Mouse (Mus musculus) liver, adult (tissue): ENCODE measurements around the gene Cep170.

Experiments used
- GATA4 ChIP-seq: IDR thresholded peaks from 2 replicates; pipeline ENCODE4 v1.6.1; 2014; ENCODE audit warnings: mild to moderate bottlenecking, low read length; ENCODE audit not compliant: insufficient replicate concordance

Gene Cep170

GRCm38 (mm10) chr1:176814036-176814420 lies at the start of gene Cep170:
Gene Cep170 (minus strand): TSS chr1:176814067.
- TF ChIP-seq GATA4 = no peak

- no peak for TF ChIP-seq GATA4
Measured at GRCm38 (mm10) chr1:176861981-176862644, 48.2 kb upstream of the Cep170 start.

DNA sequence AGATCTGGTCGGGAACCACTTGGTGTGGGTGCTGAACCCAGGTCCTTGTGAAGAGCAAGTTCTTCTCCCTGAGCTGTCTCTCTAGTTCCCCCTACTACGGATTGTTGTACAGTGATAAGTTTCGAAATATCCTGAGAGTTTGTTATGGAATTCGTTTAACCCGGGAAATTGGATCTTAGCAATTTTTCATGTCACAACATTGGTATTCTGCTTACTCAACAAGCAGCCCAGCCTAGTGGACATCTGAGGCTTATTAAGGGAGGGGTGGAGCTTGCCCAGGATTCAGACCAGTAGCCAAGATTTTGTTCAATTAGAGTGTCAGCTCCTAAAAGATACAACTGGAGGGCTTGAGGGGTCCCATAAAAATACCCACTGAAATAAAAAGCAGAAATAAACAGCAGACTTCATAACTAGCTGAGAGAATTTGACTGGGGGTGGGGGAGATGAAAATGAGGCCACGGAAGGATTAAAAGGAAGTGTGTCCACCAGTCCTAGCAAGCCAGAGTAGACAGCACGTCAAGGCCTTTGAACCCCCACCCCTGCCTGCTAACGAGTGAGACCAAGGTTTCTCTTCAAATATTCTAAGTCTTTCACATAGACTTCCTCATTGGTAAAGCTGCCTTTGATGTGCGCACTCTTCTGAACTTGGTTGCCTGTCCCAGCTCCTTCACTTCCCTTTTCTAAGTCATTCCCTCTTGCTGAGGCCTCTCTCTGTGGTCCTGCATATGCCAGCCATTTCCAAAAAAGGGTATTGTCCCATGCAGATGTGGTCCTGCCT lies 39.1 kb upstream of the Cep170 start:
- no peak for TF ChIP-seq GATA4

DNA sequence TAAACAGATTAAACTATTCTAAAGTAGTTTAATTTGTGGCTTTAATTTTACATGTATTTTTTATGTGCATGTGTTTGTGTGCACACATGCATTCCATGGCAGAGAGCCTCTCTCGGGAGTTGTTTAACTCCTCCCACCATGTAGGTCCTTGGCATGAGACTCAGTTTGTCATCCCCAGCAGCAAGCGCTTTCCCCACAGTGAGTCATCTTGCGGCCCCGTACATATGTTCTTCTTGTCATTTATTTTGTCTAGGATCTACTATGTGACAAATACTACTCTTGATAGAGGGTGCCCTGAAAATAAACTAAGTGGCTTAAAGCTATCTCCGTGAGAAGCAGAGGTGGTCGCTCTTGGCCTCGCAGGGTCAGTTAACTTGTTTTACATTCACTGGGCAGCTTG lies 37.5 kb upstream of the Cep170 start:
- TF ChIP-seq GATA4 = no peak

- TF ChIP-seq GATA4 = no peak
Measured at GRCm38 (mm10) chr1:176849377-176849776, 35.5 kb upstream of the Cep170 start.

DNA sequence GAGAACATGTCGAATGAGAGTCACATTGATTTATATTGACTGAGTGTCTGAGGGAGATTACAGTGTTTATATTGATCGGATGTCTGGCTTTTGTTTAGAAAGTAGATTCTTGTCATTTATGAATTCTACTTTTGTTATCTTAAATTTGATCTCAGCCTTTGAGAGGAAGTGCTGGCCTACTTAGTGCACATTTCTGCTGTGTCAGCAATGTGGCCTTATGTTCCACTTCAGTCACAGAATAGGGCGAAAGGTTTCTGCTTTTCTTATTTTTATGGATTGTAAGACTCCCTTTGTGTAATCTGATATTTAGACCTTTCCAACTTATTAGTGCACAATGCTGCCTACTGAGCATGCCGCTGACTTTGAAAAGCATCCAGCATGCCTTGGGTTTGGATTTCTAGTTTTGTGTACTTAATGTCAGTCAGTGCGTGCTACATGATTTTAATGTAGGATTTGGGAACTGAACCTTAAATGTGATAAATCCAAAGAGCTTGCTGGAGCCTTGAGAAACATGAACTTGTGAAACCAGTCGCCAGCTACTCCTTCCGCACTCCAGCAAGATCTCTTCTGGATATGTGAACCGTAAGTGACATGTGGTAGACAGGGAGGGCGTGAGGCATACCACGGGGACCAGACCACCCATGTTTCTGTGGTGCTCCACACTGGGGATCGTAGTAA lies 34.9 kb upstream of the Cep170 start:
- TF ChIP-seq GATA4 = no peak

- no peak for TF ChIP-seq GATA4
Measured at GRCm38 (mm10) chr1:176847118-176847859, 33.4 kb upstream of the Cep170 start.

GRCm38 (mm10) chr1:176845082-176845977 lies 31.5 kb upstream of the Cep170 start:
- no peak for TF ChIP-seq GATA4

- TF ChIP-seq GATA4 = no peak
Measured at GRCm38 (mm10) chr1:176835501-176836294, 21.8 kb upstream of the Cep170 start.

DNA sequence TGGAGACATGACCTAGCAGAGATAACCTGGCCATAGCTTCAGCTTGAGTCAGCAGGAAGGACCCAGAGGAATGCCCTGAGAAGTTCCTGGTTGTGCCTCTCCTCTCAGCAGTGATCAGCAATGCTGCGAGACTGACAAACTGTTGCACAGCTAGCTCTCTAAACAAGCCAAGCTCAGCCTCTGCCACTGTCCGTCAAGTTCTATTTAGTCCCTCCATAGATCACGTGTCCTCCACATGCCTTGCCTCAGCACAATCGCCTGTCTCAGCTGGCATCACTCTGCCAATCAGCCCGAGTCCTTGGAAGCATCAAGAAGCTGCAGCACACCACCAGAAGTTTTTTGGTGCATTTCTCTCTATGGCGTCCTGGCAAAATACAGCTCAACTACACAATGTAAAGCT lies 21.0 kb upstream of the Cep170 start:
- no peak for TF ChIP-seq GATA4

GRCm38 (mm10) chr1:176833948-176834347 lies 20.1 kb upstream of the Cep170 start:
- no peak for TF ChIP-seq GATA4

- no peak for TF ChIP-seq GATA4
Measured at GRCm38 (mm10) chr1:176833257-176833656, 19.4 kb upstream of the Cep170 start.

DNA sequence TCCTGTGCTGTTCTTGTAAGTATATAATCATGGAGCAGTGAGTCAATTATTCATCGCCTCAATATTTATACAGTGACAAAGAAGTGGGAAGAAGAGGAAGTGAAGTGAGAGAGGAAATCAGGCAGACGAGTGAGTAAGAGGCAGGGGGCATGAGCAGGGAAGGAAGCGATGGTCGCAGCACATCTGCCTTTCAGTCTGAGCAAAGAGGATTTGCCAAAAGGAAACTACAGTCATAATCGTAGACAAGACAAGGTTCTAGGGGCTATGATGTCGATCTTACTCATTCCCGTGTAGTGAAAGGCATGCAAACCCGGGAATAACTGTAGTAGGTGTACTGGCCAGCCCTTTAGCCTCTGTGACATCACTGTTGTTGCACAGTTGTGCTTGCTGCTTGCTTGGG lies 18.7 kb upstream of the Cep170 start:
- TF ChIP-seq GATA4 = no peak

GRCm38 (mm10) chr1:176832071-176832470 lies 18.2 kb upstream of the Cep170 start:
- no peak for TF ChIP-seq GATA4
